Mouse (Mus musculus): ENCODE results near the gene Rnf167.

The Rnf167 gene

DNA sequence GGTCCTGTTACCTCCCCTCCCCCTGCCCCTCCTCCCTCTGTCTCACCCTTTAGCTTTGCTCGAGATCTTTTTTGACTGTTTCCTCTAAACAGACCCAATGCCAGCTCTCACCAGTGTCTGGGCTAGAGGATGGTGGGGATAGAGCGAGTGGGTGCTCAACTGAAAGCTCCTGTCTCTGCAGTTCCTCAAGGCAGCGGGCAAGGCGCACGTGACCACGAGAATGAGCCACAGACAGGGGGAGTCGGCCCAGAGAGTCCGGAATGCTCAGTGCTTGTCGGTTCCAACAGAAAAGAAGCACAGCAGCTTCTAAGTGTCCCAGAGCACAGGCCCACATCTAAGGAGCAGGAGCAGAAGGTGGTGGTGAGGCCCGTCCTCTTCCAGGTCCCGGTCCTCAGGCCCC lies 27.5 kb downstream of the Rnf167 start:
- no peak for DNase-seq (ENCODE audit: low read depth, low spot score)

DNA sequence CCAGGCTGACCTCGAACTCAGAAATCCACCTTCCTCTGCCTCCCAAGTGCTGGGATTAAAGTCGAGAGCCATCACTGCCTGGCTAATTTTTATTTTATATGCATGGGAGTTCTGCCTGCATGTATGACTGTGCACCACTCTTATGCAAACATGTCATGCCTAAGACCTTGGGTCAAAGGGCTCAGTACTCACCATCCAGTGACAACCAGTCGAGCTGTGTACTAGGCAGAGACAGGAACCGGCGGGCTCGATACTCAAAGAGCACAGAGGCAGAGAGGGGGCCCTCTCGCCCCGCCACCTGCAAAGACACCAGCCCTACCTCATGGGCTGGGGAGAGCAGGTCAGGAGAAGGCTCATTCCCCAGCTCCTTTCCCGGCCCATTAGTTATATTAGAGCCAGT lies 31.1 kb downstream of the Rnf167 start:
- no peak for DNase-seq (ENCODE audit: low read depth, low spot score)

DNA sequence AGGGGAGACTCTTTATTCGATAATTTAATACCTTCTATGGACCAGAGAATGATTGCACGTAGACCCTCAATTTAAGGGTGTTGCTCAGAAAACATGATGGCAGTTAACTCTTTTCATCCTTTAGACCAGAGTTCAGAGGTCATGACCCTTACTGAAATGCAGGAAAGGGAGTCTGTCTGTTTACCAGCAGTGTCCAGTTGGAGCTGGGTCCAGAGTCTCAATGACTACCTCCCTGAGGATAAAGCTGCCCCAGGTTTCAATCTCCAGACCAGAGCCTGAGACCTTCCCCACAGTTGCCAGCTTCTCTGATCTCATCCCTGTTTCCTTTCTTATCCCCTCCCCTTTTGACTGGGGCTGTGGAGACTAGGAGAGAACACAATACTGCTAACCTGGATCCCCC lies 31.5 kb downstream of the Rnf167 start:
- no peak for DNase-seq (ENCODE audit: low read depth, low spot score)

DNA sequence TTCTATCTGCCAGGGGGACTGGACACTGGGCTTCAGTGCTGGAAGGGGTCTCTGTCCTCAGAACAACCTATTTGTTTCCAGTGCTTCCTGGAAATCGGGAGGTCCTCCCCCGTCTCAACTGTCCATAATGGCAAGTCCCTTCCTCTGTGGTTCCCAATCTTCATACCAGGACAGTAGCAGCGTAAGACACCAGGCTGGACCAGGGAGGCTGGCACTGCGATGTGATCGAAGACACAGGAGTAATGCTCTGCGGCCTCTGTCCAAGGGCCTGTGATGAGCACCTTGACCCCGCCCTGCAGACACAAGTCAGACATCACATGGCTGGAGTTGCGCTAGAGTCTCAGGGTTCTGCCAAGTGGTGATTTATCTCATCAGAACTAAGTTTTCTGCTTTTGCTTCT lies 32.3 kb downstream of the Rnf167 start:
- no peak for DNase-seq (ENCODE audit: low read depth, low spot score)

DNA sequence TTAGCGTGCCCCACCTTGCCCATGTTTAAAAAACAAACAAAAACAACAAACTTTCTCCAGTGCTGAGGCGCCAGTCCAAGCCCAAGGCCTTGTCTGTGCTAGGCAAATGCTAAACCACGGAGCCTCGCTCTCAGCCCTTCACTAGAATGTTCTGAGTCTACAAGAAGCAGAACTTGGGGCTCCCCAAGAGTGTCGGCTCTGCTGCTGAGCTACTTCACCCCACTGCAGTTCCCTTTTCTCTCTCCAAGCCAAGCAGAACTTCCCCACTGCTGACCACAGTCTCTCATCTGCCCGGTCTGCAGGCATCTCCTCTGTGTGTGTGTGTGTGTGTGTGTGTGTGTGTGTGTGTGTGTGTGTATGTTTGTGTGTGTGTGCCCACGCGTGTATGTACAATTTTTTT lies 32.9 kb downstream of the Rnf167 start:
- DNase-seq (ENCODE audit: low read depth, low spot score), result peak; percentile 65

DNA sequence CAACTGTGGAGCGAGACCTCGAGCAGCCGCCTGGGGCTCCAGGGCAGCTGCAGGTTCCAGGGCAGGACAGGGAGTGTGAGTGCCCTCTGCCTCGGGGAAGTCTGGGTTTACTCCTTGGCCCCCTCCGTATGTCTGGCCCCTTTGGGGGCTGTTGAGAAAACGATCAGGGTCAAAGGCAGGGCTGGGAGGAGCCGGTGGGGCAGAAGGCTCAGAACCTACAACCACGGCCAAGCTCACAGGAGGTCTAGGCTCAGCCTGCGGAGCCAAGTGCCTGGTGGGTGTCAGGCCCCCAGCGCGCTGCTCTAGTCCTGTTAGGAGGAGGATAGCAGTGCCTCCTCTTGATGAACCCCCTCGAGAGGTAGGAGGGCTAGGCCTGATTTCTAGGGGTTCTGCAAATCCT lies 34.1 kb downstream of the Rnf167 start:
- no peak for DNase-seq (ENCODE audit: low read depth, low spot score)

DNA sequence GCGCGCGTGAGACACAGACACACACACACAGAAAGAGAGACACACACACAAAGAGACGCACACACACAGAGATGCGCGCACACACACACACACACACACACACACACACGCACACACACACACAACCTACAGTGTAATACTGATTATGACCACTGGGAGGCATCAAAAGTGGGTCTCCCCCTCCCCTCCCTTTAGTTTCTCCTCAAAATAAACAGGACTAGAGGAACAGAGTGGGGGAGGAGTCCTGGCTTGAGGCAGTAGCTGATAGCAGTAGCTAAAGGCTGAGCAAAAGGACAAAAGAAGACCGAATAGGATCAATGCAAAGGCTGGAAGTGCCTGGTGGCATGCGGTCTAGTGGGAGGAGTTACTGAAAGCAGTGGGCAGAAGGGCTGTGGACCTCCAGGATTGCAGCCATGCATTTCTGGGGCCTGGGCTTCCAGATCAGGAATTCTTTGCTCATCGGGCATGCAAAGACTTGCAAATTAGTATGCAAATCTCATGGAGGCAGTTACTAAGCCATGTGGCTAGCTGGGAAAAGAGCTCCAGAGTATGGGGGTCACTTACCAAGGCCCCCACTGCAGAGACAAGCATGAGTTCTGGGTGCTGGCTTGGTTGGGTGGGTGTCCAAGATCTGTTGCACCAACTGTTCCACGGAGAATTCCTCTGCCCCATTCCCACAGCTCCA lies 35.0 kb downstream of the Rnf167 start:
- peak; percentile 82 for DNase-seq (ENCODE audit: low read depth, low spot score)

DNA sequence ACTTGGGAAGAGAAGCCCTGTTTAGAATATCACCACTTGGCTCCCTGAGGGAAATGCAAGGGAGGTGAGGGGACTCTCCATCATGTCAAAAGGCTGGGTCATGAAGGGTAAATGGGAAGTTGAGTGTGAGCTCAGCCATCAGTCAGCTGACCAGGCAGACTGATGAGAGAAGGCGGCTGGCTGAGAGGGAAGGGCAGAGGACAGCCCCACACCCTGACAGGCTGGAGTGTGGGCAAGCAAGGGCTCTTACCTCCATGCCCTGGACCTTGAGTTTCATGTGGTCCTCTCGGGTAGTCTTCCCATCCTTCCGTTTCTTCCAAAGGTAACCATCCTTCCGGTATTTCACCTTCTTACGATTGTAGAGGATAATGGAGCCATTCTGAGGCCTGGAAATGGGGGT lies 36.6 kb downstream of the Rnf167 start:
- DNase-seq (ENCODE audit: low read depth, low spot score), result no peak

DNA sequence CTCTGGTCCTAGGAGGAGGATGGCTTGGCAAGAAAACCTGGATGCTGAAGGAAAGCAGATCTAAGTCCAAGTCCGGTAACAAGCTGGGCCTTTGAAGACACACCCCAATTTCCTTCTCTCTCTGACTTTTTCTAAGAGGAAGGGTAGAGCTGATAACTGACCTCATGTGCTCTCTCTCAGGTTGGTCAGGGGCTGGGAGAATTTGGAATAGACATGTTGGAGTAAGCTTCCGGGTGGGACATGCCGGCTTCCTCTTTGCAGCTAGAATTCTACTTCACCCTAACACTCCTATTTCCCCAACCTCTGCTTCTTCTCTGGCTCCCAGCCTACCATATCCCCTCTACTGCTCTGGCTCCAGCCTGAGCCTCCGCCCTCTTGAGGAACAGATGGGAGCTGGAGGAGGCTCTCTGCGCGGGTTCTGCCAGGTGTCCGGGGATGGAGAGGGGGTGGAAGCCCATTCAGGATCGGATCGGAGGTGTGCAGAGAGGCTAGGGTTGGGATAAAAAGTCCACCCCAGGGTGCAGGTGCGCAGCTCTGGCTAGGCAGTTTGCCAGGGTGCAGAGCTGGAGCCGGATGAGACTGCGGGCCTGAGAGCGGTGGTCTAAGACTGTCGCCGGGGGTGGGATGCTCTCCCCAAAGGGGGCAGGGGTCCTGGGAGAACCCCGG lies 40.0 kb downstream of the Rnf167 start:
- peak; percentile 86 for DNase-seq (ENCODE audit: low read depth, low spot score)

DNA sequence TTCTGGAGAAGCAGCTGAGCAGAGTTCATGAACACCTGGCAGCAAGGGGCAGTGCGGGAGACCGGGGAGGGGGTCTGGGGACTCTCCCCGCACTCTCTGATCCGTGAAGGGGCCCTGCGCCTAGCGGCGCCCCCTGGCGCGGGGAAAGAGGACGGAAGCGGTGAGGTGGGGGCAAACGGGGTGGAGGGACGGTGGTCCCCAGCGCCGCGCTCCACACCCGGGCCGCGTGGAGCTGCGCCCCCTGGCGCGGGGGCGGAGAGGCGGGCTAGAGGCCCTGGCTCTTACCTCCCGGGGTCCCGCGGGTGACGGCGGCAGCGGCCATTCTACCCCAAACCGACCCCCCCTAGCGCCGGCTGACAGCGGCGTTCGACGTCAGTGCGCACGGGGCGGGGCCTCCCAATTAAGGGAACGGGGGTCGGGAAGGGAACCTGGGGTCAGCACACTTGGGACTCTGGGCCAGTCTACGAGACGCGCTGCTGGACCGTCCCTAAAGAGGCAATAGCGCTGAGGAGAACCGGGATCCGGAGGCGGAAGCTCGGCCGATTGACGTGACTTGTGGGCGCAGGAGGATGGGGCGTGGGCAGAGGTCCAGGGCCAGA lies 40.7 kb downstream of the Rnf167 start, which contains the start of gene Camta2:
Camta2 (minus strand) TSS at position 505 of the 599 bp plus-strand sequence.
- DNase-seq (ENCODE audit: low read depth, low spot score), result peak; percentile 88

DNA sequence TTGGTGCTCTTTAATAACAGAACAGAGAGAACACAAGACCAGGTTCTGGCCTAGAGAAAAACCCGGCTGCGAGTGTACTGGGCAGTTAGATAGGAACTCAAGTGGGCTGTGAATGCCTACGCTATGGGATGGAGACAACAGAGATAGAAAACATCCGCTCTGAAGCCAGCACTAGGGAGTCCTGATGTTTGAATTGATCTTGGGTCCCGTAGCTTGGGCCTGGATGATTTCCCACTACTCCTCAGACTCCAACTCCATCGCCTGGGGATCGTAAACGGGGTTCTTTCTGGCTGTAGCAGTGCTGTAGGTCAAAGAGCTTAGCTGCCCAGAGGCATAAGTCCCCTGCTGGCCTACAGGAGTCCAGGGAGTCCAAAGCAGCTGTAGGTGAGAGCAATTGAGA lies 41.3 kb downstream of the Rnf167 start:
- DNase-seq (ENCODE audit: low read depth, low spot score), result no peak

DNA sequence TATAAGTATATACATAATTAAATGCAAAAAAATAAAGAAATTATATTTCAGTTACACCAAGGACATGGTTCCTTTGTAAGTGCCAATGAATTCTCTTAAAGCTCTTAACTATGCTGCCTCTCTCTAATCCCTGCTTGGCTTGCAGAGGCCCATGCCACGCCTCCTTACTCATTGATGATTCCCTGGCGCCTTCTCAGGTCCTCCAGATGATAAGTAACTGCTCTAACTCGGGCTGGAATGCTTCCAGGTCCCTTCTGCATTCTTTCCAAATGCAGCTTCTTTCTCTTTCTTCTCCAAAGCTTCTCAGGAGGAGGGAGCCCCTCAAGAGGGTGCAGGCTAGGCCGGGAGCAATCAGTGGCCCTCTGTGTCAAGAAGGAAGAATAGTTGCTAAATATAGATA lies 42.5 kb downstream of the Rnf167 start:
- DNase-seq (ENCODE audit: low read depth, low spot score), result no peak

DNA sequence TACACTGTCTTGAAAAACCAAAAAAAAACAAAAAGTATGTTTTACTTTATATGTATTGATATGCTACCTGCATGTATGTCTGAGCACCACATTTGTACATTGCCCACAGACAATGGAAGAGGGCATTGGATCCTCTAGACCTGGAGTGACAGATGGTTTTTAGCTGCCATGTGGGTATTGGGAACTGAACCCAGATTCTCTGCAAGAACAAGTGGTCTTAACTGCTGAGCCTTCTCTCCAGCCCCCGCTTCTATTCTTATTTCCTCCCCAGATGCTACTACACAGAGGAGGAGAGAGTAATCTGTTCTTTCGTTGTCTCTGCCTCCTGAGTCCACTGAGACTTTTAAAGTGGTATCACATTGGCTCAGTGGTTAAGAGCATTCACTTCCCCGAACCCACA lies 46.5 kb downstream of the Rnf167 start:
- peak; percentile 60 for DNase-seq (ENCODE audit: low read depth, low spot score)

DNA sequence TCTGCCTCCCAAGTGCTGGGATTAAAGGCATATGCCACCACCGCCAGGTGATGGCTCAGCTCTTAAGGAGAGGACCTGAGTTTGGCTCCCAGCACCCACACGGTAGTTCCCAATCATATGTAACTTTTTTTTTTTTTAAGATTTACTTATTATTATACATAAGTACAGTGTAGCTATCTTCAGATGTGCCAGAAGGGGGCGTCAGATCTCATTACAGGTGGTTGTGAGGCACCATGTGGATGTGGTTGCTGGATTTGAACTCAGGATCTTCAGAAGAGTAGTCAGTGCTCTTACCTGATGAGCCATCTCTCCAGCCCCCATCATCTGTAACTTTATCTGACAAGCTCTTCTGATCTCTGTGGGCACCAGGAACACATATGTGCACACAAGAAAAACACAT lies 50.3 kb downstream of the Rnf167 start:
- no peak for DNase-seq (ENCODE audit: low read depth, low spot score)

DNA sequence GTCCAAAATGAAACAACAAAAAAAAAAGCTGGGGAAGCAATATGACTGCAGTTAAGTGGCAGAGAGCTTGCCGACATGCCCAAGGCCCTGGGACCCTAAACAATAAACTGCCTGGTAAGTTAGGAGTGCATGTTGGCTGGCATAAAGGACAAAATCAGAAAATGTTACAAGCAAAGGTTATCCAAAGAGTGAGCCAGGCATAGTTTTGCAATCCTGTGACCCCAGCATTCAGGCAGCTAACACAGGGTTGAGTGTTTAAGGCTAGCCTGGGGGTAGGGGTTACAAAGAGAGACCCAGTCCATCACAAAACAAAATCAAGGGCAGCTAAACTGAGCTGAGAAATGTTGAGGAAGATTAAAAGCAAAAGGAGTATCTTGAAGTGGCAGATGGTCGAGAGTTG lies 52.0 kb downstream of the Rnf167 start:
- DNase-seq (ENCODE audit: low read depth, low spot score), result no peak

DNA sequence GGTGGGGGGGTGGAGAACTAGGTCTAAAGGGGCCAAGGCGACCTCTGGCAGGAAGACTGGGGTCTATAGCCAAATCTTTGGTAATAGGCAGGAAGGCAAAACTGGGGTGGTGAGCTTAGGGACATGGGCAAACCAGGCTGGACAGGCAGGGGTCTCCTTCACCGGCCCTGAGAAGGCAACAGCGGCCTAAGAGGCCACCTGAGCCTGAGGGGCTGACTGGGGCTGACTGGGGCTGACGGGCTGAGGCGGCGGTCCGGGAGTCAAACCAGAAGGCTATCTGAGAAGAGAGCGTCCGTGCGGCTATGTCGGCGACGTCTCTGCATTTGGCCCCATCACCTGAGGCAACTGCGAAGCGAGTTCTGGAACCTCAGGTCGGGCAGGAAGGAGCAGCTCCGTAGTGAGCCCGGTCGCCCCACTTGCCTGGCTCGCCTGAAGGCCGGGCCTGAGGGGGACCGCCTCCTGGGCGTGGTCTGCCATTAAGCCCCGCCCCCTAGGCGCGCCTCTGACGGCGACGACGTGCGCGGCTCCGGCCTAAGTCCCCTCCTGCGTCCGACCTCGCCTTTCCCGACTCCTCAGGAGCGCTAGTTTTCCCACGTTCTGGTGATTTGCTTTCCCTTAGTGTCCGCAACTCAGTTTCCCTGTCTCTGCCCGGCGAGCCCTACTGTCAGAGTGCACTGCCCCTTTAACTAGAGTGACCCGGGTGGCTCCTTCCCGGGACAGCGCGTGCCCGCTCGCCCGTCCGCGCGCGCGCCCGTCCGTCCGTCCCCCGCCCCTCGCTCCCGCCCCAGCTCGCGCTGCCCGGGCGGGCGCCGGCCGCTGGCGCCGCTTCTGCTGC lies 52.9 kb downstream of the Rnf167 start, which contains the start of the genes Inca1 and Kif1c:
Inca1 (minus strand) TSS at position 434 of the 835 bp plus-strand sequence.
Kif1c (plus strand) TSS at position 827 of the 835 bp plus-strand sequence.
- peak; percentile 97 for DNase-seq (ENCODE audit: low read depth, low spot score)

DNA sequence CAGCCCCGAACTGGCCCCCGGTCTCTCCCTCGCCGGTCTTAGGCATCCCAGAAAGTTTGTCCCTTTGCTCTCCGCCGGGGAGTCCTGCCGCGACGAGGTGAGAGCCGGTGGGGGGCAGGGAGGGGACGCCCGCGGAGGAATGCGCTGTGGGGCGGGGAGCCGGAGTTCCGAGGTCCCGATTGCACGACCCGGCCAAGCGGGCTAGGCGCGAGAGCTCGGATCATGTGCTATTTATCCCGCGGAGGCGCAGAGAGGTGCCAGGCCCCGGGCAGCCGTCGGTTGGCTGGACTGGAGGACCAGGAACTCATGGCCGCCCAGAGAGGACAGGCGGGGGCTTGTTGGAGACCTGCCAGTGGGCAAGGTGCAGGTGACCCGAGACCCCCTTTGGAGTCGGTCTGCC lies 53.6 kb downstream of the Rnf167 start:
- DNase-seq (ENCODE audit: low read depth, low spot score), result peak; percentile 48

Measured in brain, adult 2 months (tissue).